Mouse (Mus musculus) layer of hippocampus, postnatal 25 days (tissue): ENCODE results near the gene Prcp. TPM values are rescaled to one million over a fixed set of nuclear protein-coding genes. Genes with fewer than 3 reads are reported as not detected.
"Not testable (repeated sequence)": the region's sequence is repeated elsewhere in the genome, so short reads cannot be mapped to it uniquely, and the experiment has no call there.

Experiments
- DNase-seq, 2 experiments: peaks; one replicate each; pipeline ENCODE4 v3.0.0; 2022; ENCODE audit warnings: mixed read lengths in 2 of 2, low spot score in 1 of 2; ENCODE audit errors: extremely low spot score in 1 of 2
- total RNA-seq, 2 experiments: library from RNA; stranded (reverse); gene quantifications; 2 replicates each; pipeline ENCODE4 v1.2.3; 2021

Gene Prcp
- total RNA-seq, 2 experiments from 2014 or later, result 7.3 to 9.8 TPM

DNA sequence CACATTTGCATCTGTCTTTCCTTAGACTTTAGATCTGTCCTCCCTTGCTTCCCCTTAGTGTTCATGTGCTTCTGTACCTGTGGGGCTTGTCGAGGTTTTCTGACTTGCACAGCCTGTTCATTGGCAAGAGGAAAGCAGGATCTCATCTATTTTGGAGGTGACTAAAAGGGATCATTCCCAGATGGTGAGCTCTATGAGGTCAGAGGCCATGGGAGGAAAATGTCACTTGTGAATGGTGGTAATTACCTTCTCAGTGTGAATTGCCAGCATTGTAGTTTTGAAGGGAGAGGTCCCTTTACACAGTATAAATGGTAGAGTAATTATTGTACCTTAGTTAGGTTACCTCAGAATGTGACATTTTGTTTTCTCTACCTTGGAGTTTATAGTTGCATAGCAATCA is 15.9 kb downstream of the Prcp start:
- DNase-seq, result no peak

GRCm38 (mm10) chr7:92890618-92891230 is 16.5 kb downstream of the Prcp start:
- no peak for DNase-seq

DNA sequence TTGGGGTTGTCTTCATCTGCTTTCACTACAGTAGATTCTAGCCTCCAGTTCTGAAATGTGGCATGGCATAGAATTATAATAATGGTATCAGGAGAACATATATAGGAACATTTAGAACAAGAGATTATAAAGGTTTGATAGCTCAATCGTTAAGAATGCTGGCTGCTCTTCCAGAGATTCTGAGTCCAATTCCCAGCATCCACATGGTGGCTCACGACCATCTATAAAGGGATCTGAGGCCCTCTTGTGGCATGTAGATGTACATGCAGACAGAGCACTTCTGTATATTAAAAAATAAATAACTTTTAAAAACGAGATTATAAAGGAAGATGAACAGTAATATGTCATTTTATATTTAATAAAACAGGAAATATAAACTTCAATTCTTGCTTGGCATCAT is 19.2 kb downstream of the Prcp start:
- no peak for DNase-seq

DNA sequence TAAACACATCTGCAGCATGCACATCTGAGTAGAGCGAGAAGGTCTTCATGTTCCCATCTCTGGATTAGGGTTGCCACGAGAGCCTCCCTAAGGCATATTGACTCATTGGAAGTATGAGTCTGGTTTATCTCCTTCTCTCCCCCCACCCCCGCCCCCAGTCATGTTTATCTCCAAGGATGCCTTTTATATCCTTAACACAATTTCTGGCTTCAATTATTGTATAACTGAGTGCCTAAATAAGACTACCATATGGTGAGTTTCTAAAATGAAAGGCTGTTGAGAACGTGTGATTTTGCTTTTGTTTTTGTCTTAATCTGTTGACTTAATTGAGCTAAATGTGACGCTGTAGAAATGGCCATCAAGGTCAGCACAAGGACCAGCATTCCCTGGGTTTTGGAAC is 21.8 kb downstream of the Prcp start:
- no peak for DNase-seq

- no peak for DNase-seq
Measured at GRCm38 (mm10) chr7:92897021-92897420, 22.8 kb downstream of the Prcp start.

GRCm38 (mm10) chr7:92903360-92904038 is 29.2 kb downstream of the Prcp start:
- peak; percentile 21 to 64 for DNase-seq

DNA sequence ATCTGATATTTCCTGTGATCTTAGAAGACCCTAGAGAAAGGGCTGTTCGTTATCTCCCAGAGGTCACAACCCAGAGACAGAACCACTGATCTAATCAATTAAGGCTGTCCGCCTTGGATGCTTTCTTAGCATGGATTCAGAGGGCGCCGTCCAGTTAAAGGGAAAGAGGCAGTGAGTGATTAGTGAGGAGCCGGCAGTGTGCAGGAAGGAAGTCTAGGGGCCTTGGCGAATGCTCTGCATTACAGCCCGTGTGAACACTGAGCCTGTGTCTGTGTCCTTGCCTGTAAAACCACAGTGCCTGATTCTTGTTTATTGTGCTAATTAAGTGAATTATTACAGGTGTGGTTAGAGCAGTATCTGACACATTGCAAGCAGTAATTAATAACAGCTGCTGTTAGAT is 30.0 kb downstream of the Prcp start:
- not testable (repeated sequence) for DNase-seq

- no peak for DNase-seq
Measured at GRCm38 (mm10) chr7:92920172-92920856, 46.0 kb downstream of the Prcp start.

GRCm38 (mm10) chr7:92920857-92921172 is 46.5 kb downstream of the Prcp start:
- DNase-seq, result no peak

DNA sequence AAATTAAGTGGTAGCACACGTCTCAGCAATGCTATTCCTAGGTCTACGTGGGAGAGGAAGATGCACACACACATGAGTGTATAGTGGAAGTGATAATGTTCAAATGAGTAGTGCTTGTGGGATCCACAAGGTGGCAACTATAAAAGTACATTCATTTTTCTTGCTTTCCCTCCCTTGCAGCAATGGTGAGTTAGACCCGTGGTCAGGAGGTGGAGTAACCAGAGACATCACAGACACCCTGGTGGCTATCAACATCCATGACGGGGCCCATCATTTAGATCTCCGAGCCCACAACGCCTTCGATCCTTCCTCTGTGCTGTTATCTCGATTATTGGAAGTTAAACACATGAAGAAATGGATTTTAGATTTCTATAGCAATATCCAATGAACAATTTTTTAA is 58.5 kb downstream of the Prcp start:
- no peak for DNase-seq

GRCm38 (mm10) chr7:92933308-92933948 is 59.2 kb downstream of the Prcp start:
- DNase-seq, result peak in 1 of 2 experiments; percentile 8

GRCm38 (mm10) chr7:92936747-92937146 is 62.5 kb downstream of the Prcp start:
- no peak for DNase-seq

GRCm38 (mm10) chr7:92937955-92938354 is 63.7 kb downstream of the Prcp start:
- peak in 1 of 2 experiments; percentile 12 for DNase-seq

DNA sequence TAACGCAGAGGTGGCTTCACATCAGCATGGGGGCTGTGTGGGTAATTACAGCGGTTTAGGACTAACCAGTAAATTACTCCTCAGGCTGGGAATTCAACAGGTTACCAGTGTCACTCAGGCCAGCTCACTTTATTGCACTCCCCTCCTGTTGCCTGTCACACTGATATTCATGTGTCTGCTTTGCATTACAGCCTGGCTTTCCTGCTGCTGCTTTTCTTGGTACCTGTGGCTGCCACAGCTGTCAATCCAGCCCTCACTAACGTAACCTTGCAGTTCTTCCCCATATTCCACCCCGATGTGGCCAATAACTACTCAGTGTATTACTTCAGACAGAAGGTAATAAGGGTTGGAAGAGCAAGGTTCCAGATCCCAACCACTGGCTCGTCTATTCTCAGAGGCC is 65.5 kb downstream of the Prcp start:
- DNase-seq, result no peak

DNA sequence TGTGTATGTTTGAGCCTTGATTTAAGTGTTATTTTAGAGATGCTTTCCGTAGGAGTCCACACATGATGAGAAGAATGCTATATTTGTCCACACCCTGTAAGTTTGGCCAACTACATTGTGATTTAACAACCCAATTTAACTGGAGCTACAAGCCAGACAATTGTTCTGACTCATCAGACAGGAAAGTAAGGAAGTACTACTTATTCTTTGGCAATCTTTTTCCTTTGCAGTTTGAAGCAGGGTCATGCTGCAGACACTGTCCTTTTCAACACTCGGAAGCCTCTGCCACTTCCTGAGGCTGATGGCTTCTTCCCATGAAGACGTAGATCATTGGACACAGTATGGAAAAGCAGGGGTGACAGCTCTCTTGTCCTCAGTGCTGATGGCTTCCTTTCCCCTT is 76.5 kb downstream of the Prcp start:
- DNase-seq, result no peak

DNA sequence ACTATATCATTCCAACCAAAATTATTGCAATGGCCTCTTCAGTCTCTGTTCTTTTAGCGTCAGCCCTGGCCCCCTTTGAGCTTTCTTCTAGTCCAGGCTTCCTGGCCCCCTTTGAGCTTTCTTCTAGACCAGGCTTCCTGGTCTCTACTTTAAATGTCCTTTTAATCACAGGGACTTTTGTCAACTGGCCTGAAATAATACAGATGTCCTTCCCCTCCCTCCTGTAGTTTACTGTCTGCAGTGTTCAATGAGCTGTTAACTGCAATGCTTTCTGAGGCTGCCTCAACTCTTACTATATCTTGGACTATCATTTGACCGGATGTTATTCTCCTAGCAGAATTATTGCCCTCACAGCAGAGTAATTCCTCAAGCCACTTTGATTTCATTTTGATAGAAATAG is 77.9 kb downstream of the Prcp start:
- DNase-seq, result no peak

GRCm38 (mm10) chr7:92959758-92960157 is 85.5 kb downstream of the Prcp start:
- no peak for DNase-seq

- DNase-seq, result no peak
Measured at GRCm38 (mm10) chr7:92961876-92962275, 87.6 kb downstream of the Prcp start.

DNA sequence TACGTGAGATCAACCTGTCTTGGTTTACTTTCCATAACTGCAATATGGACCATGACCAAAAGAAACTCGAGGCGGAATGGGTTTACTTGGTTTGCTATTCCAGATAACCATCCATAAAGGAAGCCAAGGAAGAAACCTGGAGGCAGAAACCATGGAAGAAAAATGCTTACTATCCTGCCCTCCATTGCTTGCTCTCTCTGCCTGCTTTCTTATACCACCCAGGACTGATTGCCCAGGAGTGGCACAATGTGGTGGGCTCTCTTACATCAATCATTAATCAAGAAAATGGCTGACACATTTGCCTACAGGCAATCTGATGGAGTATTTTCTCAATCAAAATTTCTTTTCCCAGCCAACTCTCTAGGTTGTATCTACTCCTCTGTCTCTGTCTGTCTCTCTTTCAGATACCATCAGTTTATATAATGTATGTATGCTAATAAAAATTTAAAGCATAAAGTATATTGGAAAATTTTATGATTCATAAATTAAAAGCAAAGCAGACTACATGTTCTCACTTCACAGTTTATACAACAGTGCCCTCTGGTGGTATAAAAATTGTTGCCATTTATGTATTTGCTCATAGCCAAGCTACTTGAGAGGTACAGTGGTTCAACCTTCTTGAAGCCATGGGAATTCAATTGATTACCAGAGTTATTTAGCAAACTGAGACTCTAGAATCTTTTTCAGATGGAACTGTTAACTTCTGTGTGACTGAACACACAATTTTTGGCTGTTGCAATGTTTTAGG is 90.7 kb downstream of the Prcp start:
- DNase-seq, result no peak

DNA sequence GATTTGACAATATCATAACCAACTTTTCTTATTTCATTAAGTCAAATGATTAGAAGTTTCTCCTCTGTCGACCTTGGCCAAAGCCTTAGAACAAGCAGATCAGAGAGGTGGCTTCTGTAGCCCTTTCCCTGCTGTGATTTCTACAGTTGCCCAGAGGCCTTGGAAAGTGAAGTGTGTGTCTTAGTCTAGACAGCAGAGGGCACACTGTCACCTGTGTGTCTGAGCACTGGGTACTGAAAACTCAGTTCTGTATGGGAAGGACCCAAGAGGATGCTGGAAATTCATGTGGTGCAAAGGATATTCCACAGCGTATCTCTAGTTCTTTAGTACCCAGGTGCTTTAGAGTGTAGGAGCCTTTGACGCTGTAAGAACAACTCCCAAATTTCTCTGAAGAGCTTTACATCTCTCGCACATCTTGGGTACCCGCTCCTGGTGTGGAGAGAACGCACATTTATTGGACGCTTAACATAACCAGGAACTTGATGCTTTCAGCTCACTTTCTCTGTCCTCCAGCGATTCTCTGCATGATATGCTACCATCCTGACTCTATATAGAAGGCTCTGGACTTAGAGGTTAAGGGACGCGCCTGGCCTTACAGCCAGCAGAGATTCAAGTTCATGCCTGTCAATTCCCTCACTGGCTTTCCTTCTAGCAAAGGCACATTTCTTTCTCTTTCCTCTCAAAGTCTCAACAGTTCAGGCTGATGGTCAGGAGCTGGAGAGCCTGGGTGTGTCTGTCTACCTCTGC is 93.3 kb downstream of the Prcp start:
- DNase-seq, result peak; percentile 15 to 38
